Mouse (Mus musculus) testis, adult 2 months (tissue): ENCODE measurements around the gene Map3k10.

ENCODE experiments used
- CTCF ChIP-seq: fragments of 200-500 bp; IDR thresholded peaks from 2 replicates; pipeline ENCODE4 v1.5.1; 2012; ENCODE audit warnings: low read depth, mild to moderate bottlenecking, inconsistent platforms, low read length, moderate library complexity; ENCODE audit not compliant: control insufficient read depth, insufficient read depth, insufficient replicate concordance
- POLR2A ChIP-seq: fragments of 200-500 bp; IDR thresholded peaks from 2 replicates; pipeline ENCODE4 v1.6.1; 2012; ENCODE audit warnings: low read depth, mild to moderate bottlenecking, inconsistent platforms, low read length, moderate library complexity; ENCODE audit not compliant: control insufficient read depth

DNA sequence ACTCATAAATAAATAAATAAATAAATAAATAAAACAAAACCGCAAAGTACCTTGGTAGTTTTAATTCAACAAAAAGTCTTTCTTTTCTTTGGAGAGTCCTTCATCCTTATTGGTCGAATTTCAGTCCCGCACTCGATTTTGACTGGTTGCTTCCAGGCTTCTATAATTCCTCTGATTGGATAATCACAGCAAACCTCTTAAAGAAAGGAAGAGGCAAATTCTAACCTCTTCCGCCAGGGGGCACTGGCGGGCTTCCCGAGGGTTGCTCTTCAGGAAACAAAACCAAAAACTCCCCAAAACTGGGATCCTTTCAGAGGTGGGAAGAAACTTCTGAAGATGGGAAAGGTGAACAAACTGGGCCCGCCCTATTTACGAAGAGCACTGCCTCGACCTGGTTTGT, 23.4 kb downstream of the Map3k10 start:
- TF ChIP-seq POLR2A (no peak), CTCF (peak; percentile 58)
